Mouse (Mus musculus) ovary, adult 10 weeks (tissue): ENCODE measurements around the gene Gm9857. TPM values are rescaled to one million over a fixed set of nuclear protein-coding genes. Genes with fewer than 3 reads are reported as not detected.

Experiments
- polyA plus RNA-seq: library from polyadenylated mRNA; stranded (reverse); fragments of 350-450 nt; fragmentation: Illumina TruSeq; extraction: RNeasy Lipid Tissue Mini Kit (QIAGEN cat#74804); gene quantifications from one replicate; pipeline ENCODE4 v1.2.3, GENCODE M21; 2014

The Gm9857 gene
- not detected for polyA plus RNA-seq

DNA sequence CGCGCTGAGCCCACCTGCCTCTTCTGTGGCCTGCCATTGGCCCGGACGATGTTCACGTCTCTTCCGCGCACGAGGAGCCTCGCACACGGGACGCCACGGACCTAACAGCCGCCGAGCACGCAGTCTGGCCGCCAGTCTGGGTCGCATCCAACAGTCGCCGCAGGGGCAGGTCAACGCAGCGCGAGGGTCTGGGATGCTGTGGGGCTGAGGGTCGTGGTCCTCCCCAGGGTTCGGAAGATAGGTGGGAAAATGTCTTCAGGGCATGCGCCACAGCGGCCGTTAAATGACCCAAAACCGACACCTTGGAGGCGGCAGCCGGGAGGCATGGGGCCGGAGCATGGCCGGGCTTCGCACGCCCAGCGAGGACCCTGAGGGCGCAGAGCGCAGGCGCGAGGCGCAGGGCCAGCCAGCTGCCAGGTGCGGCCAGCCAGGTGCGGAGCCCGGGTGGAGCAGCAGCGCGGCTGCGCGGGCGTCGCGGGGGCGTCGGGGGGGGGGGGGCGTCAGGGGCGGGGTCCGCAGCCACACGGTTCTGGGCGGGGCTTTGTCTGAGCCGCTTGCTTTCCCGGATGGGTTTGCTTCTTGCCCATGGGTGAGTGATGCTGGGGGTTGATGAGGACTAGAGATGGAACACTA, at the start of gene Gm9857:
Gene Gm9857, minus strand, starts transcription at position 445 of the 633 bp plus-strand sequence.

DNA sequence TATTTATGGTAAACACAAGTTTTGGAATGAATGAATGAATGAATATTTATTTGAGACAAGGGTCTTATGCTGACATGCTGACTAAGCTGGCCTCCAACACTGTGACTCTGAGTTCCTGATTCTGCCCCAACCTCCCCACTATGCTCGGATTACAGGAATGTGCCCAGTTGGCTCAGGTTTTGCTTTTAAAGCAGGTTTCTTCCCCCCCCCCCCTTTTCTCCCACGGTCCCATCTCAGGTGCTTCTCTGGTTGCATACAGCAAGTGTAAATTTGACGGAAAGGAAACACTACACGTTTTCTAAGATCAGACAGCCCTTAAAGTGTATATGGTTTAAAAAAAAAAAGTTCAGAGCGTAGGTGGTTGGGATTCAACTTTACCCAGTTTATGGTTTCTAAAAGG, 672 bp downstream of the Gm9857 start, which contains the start of gene Henmt1:
Gene Henmt1, plus strand, starts transcription at position 301 of the 400 bp plus-strand sequence.

GRCm38 (mm10) chr3:108911548-108912413, 28.5 kb downstream of the Gm9857 start, which contains the start of gene Prpf38b:
Prpf38b (minus strand) TSS chr3:108911727.

Other genes starting within 250 kb of the Gm9857 start
- 13.9 TPM for gene Gpsm2, start 218.1 kb downstream of the Gm9857 start, polyA plus RNA-seq
- 2.4 TPM for gene Aknad1, start 200.8 kb downstream of the Gm9857 start, polyA plus RNA-seq
- gene Stxbp3, start 99.9 kb downstream of the Gm9857 start, polyA plus RNA-seq = 113 TPM
- gene Fndc7, start 50.4 kb downstream of the Gm9857 start, polyA plus RNA-seq = 13.9 TPM
- gene Prpf38b, start 28.7 kb downstream of the Gm9857 start, polyA plus RNA-seq = 181 TPM
- 4.0 TPM for gene Henmt1, start 572 bp downstream of the Gm9857 start, polyA plus RNA-seq
- gene Fam102b, start 87.2 kb upstream of the Gm9857 start, polyA plus RNA-seq = 55.2 TPM
- not detected for gene Slc25a54, start 140.0 kb upstream of the Gm9857 start, polyA plus RNA-seq
- 154 TPM for gene Slc25a24, start 182.7 kb upstream of the Gm9857 start, polyA plus RNA-seq